Mouse (Mus musculus): ENCODE measurements around the gene Scp2.
A peak's percentile ranks its signal among the peaks of the same experiment; 100 is the strongest.
"Not testable (repeated sequence)": the region's sequence is repeated elsewhere in the genome, so short reads cannot be mapped to it uniquely, and the experiment has no call there.

The Scp2 gene

DNA sequence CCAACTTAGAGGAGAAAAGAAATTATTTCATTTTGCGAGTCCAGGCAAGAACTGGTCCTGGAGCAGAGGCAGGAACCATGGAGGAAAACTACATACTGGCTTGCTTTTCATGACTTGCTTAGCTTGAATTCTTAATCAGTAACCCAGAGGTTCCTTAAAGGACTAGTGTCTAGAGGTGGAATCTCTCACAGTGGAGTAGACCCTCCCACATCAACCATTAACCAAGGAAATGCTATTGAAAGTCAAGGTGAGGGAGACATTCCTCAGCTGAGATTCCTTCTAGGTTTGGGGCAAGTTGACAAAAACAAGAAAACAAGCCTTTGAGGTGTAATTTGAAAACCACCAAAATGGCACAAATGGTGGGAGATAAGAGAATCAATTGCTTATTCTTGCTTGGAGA lies at the start of gene Scp2:
Scp2 (minus strand) TSS at position 119 of the 400 bp plus-strand sequence.
- no peak for DNase-seq (ENCODE audit: inconsistent ontology term)

DNA sequence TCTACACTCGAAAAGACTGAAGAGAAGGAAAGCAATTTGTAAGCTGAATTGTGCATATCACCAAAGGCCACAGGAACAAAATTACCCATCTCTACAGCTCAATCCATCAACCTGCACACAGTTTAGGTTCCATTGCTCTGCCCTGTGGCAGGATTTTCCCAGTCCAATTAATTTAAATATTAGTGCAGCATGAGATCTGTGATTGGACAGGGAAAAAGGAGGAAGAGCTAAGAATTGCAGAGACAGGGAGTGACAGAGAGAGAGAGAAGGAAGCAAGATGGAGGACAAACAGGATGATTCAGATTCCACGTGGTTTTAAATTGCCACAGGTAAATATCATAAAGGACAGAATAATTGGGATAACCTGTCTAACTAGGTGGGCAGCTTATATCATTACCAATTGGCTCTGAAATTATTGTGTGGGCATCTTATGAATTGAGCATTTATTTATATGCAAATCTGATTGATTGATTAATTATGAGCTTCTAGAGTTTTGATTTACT lies 48.1 kb upstream of the Scp2 start:
- DNase-seq (ENCODE audit: inconsistent ontology term) = no peak

GRCm38 (mm10) chr4:108182278-108182677 lies 37.5 kb upstream of the Scp2 start:
- no peak for DNase-seq (ENCODE audit: inconsistent ontology term)

GRCm38 (mm10) chr4:108168056-108168455 lies 23.3 kb upstream of the Scp2 start:
- no peak for DNase-seq (ENCODE audit: inconsistent ontology term)

GRCm38 (mm10) chr4:108166874-108167273 lies 22.1 kb upstream of the Scp2 start:
- no peak for DNase-seq (ENCODE audit: inconsistent ontology term)

DNA sequence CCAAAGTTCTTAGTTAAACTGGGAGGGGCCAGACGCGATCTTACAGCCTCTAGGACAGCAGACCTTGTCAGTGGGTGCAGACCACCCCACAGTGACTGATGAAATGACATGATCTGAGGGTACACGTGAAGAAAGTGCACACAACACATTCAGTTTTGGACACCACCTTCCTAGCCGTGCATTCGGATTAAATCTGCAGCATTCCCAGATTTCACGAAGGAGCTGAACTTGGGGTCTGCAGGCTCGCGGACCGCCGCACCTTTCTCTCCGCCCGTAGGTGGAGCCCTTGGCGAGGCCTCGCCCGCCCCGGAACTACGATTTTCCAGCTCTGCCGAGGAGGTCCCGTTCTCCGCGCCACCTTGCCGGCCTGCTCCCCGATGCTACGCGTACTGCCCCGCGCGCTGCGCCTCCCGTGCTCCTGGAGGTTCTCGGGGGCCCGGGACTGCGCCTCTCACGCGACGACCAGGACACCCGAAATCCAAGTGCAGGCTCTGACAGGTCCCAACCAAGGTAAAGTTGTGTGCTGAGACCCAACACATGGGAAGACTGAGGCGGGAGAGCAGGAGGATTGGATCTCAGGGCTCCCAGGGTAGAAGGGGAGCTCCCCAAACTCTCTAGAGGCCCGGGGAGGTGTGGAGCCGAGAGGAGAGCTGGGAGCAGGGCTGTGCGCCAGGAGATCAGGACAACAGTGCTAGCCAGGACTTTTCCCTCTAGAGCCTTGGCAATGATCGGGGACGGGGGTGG lies 20.5 kb upstream of the Scp2 start, which contains the start of gene Echdc2:
Echdc2 (plus strand) TSS at position 286 of the 744 bp plus-strand sequence.
- DNase-seq (ENCODE audit: inconsistent ontology term) = peak; percentile 53

DNA sequence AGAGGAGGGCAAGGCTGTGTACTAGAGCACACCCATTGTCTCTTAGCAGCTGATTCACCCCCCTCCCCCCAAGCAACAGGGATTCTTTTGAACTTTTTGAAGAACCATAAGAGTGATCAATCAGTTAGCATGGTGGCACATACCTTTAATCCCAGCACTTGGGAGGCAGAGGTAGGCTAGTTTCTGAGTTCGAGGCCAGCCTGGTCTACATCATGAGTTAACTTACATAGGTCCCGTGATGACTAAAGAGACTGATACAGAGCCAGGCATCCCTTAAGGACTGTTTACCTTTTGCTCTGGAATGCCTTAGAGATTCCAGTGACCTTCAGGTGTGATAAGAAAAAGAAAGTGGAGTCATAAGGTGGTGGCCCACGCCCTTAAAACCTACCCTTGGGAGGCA lies 18.5 kb upstream of the Scp2 start:
- no peak for DNase-seq (ENCODE audit: inconsistent ontology term)

- no peak for DNase-seq (ENCODE audit: inconsistent ontology term)
Observed at GRCm38 (mm10) chr4:108161936-108162335, 17.1 kb upstream of the Scp2 start.

GRCm38 (mm10) chr4:108155141-108155540 lies 10.3 kb upstream of the Scp2 start:
- DNase-seq (ENCODE audit: inconsistent ontology term) = not testable (repeated sequence)

DNA sequence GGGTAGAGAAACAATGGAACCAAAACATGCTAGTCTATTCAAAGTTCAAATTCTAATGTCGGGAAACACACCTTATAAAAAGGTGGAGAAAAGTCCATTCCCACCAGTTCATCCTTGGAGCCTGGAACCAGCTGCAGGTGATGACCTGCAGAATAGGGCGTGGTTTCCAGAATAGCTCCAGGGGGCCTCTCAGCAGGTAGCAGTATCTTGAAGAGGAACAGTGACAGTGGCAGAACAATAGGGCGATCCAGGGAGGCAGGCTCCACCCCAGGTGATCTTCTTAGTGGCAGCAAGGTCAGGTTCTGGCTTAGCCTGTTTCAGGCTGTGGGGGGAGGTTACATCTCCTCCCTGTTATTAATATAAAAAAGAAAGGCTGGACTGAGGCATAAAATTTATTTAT lies 756 bp upstream of the Scp2 start:
- DNase-seq (ENCODE audit: inconsistent ontology term) = not testable (repeated sequence)

- DNase-seq (ENCODE audit: inconsistent ontology term) = no peak
Observed at GRCm38 (mm10) chr4:108143778-108144177, 1.0 kb downstream of the Scp2 start.

GRCm38 (mm10) chr4:108143178-108143577 lies 1.6 kb downstream of the Scp2 start:
- DNase-seq (ENCODE audit: inconsistent ontology term) = not testable (repeated sequence)

GRCm38 (mm10) chr4:108136938-108137337 lies 7.9 kb downstream of the Scp2 start:
- no peak for DNase-seq (ENCODE audit: inconsistent ontology term)

DNA sequence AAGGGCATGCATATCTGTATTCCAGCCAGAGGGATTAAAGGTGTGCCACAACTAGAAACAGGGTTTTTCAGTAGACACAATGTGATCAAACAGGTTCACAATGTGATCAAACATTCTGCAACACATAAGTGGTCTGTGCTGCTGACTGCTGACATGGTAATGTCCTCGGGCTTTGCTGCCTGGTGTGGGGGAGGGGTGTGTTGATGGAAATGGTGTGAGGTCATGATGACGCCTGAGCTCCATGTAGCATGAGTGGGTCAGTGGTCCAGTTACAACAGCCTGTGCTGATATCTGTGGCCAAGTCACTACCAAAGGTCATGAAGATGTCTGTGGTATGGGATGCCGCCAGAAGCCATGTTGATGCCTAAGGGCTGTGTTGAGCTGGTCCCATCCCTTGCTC lies 14.3 kb downstream of the Scp2 start:
- no peak for DNase-seq (ENCODE audit: inconsistent ontology term)

- DNase-seq (ENCODE audit: inconsistent ontology term) = no peak
Observed at GRCm38 (mm10) chr4:108128339-108128738, 16.5 kb downstream of the Scp2 start.

- DNase-seq (ENCODE audit: inconsistent ontology term) = no peak
Observed at GRCm38 (mm10) chr4:108127516-108127915, 17.3 kb downstream of the Scp2 start.

GRCm38 (mm10) chr4:108126260-108126659 lies 18.5 kb downstream of the Scp2 start:
- no peak for DNase-seq (ENCODE audit: inconsistent ontology term)

- DNase-seq (ENCODE audit: inconsistent ontology term) = no peak
Observed at GRCm38 (mm10) chr4:108124104-108124503, 20.7 kb downstream of the Scp2 start.

- peak; percentile 94 for DNase-seq (ENCODE audit: inconsistent ontology term)
Observed at GRCm38 (mm10) chr4:108117924-108118876, 26.6 kb downstream of the Scp2 start.

DNA sequence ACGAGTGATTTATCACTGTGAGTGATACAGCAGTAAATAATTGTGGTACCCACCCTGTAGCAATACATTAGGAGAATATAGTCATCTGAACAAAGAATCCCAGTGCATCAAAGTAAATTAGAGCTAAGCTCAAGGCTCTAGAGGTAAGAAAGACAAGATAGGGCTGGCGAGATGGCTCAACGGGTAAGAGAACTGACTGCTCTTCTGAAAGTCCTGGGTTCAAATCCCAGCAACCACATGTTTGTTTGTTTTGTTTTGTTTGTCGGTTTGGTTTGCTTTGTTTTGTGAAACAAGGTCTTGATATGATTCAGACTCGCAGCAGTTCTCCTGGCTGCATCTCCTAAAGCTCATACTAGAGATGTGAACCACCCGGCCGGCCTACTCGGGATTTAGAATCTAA lies 27.3 kb downstream of the Scp2 start:
- no peak for DNase-seq (ENCODE audit: inconsistent ontology term)

- DNase-seq (ENCODE audit: inconsistent ontology term) = no peak
Observed at GRCm38 (mm10) chr4:108116466-108116865, 28.3 kb downstream of the Scp2 start.

DNA sequence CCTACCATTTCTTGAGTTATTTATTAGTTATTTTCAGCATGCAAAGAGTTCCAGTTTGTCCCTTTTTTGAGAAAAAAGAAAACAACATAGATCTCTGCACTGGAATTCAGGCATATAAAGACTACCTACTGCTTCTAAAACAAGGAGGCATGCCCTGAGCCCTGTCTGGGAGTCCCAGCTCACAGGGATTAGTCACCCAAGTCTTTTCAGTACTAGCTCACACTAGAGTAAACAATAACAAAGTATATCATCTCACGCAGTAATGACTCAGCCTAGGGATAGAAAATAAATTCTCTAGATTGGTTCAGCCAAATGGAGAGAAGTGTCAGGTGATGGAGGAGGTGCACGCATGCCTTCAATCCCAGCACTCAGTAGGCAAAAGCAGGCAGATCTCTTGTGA lies 34.1 kb downstream of the Scp2 start:
- peak; percentile 67 for DNase-seq (ENCODE audit: inconsistent ontology term)

Data from Muller cell, postnatal 12 days (primary cell).